Mouse (Mus musculus): Measurements from ENCODE around the gene Nae1.
A peak's percentile ranks its signal among the peaks of the same experiment; 100 is the strongest.

The Nae1 gene

DNA sequence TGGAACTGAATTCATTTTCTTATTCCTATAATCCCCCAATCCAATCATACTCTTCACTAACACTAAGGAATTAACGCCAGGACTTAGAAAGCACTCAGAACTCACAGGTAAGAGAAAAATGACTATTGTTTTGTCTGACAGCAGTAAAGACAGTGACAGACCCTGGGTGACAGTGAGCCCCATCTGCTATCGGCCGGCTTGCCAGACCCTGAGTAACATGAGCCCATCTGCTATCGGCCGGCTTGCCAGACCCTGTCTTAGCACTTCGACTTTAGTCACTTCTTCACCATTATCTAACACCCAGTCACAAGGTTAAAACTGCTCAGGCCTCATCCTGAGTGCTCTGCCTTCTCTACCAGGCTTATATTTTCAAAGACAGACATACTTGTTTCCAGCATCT is 4.8 kb downstream of the Nae1 start:
- no peak for DNase-seq (ENCODE audit: low spot score in 2 of 2)

DNA sequence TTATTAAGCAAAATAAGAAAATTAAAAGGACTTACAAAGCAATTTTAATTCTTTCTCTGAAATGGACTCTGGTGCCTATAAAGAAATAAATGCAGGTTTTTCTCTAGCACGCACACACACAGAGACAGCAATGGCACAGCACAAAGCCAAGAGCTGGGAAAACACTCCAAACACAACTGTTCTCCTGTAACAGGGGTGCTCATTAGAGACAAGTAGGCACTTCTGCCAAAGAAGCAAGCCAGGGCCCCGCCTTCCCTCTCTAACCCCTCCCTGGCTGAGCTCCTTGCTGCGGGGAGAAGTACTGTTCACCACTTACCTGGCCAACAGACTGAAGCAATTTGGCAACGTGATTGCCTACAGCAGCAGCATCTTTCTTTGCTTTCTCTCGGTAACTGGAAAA is 16.6 kb downstream of the Nae1 start:
- no peak for DNase-seq (ENCODE audit: low spot score in 2 of 2)

DNA sequence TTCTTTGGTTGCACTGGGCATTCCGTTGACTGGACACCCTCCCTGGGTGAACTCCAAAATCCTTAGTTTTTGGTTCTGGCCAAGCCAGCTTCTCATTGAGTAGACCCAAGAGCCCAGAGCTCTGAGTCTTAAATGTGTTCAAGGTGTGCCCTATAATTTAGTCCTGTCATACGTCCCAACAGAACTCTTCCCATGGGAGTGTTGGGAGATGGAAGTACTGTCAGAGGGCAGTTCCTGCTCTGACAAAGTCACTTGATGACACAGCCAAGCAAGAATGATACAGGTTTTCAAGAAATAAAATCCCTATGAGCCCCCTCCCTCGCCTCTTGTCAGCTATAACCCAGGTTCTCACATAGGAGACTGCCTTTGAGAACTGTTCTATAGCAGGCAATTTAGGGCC is 24.3 kb downstream of the Nae1 start:
- no peak for DNase-seq (ENCODE audit: low spot score in 2 of 2)

DNA sequence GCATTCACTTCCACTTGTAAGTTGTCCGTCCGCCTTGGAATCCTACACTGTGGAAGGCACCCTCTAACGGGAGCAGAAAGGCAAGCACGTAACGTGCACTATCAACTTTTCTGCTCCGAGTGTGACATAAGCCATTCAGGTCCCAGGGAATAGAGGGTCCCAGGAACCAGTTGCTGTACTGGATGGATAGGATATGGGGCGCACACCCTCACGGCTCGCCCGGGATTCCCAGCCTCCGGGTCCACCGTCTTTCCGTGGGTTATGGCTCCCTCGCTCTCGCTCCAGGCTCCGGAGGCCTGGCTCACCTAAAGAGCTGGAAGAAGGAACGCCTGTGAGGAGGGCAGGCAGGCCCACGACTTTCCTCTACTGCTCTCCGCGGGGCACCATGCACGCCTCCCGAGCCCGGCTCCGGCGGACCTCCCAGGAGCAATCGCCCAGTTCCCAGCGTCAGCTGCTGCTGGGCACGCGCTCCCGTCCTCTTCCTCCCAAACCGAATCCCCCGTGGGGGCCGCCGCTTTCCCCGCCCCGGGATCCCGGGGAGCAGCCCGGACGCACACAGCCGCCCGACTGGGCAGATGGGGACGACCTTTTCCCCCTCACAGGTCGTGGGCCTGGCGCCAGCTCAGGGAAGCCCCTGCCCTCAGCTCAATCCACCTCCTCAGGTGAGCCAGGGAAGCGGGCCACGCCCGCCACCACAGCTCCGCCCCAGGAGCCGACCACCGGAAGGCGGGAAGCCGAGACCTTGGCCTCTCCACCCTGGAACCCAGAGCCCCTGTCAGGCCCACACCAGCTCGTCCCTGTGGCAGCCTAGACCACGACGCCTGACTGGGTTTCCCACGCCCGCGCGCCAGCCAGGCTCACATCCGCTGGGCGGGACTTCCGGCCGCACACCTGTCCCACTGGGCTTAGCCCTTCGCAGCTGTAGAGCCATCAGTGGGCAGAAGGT is 25.1 kb downstream of the Nae1 start, which contains the start of gene Terb1:
Gene Terb1, minus strand, starts transcription at position 850 of the 946 bp plus-strand sequence.
- DNase-seq (ENCODE audit: low spot score in 2 of 2) = peak; percentile 65 to 69

DNA sequence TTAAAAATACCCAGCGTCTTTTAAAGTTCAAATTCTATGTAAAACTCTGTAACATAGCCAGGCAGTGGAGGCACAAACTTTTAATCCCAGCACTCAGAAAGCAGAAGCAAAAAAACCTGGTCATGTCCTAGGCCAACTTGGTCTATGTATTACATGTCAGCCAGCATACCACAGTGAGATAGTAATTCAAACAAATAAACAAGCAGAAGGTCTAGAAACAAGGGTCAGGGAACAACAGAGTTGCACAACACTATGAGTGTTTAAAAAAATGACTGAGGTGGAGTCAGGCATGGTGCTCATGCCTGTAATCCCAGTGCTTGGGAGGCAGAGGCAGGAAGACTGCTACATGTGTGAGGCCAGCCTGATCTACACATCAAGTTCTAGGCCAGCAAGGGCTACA is 55.3 kb downstream of the Nae1 start:
- DNase-seq (ENCODE audit: low spot score in 2 of 2) = no peak

DNA sequence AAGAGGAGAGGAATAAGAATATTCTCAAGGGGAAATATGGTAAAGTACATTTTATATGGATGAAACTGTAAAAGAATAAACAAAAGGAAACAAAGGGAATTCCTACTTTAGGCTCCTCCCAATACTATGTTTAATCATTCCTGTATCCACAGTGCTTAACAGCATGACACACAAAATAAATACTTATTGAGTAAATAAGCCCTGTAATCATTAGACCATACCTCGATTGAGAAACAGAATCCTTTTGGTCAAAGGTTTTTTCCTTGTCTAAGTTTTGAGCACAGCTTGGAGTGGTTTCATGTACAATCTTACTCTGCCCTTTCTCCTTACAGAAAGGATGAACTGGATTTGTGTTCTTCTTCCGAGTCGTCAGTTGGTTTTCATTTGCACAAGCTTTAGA is 62.0 kb downstream of the Nae1 start:
- DNase-seq (ENCODE audit: low spot score in 2 of 2) = no peak

DNA sequence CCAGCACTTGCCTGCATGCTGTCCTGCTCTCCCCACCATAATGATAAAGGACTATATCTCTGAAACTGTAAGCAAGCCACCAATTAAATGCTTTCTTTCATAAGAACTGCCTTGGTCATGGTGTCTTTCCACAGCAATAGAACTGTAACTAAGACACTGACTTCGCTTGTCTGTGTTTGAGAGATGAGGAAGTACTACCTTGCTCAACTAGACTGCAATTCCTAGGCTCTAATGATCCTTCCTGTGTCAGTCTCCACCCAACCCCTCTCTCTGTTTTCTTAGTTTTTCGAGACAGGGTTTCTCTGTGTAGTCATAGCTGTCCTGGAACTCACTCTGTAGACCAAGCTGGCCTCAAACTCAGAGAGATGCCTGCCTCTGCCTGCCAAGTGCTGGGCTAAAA is 67.0 kb downstream of the Nae1 start:
- no peak for DNase-seq (ENCODE audit: low spot score in 2 of 2)

All from spleen, postnatal 36 days (tissue).